Mouse (Mus musculus) E14TG2a.4 (cell line): ENCODE data around the gene Ptpn13.

Source experiments
- CTCF ChIP-seq: conservative IDR thresholded peaks from 2 replicates; pipeline ENCODE4 v1.5.1; 2014; ENCODE audit warnings: low read length
- POU5F1 ChIP-seq: IDR thresholded peaks from 2 replicates; pipeline ENCODE4 v1.6.1; 2014; ENCODE audit warnings: low read length, borderline replicate concordance

DNA sequence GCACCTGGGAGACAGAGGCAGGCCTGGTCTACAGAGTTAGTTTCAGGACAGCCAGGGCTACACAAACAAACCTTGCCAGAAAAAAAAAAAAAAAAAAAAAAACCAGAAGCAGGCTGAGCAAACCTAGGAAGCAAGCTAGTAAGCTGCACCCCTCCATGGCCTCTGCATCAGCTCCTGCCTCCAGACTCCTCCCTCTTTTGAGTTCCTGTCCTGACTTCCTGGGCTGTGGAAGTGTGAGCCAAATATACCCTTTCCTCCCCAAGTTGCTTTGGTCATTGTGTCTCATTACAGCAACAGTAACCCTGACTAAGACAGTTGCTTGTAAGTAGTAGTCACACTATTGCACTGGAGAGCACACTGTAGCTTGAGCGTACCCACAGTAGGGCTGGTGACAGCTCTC lies 219.2 kb downstream of the Ptpn13 start:
- TF ChIP-seq CTCF (no peak), POU5F1 (no peak)
